Mouse (Mus musculus) limb, embryonic 15.5 days (tissue): Measurements from ENCODE around the gene Eef2kmt. TPM values are rescaled to one million over a fixed set of nuclear protein-coding genes. Genes with fewer than 3 reads are reported as not detected.
"Not testable (repeated sequence)": the region's sequence is repeated elsewhere in the genome, so short reads cannot be mapped to it uniquely, and the experiment has no call there.

Source experiments
- ATAC-seq: fragments of 200-750 bp; cut with Nextera tagmentation; 2 replicates; pipeline ENCODE4 v1.8.0; 2017; ENCODE audit warnings: low read depth, moderate TSS enrichment; ENCODE audit not compliant: insufficient number of reproducible peaks, low FRiP score, low TSS enrichment
- H3K27ac ChIP-seq: fragments of 300-500 bp; sonication (generic); 2 replicates; pipeline ENCODE4 v1.5.1; 2015; ENCODE audit warnings: moderate library complexity, mild to moderate bottlenecking, inconsistent platforms
- H3K27me3 ChIP-seq: fragments of 300-500 bp; sonication (generic); 2 replicates; pipeline ENCODE4 v1.6.1; 2015; ENCODE audit warnings: inconsistent platforms
- H3K36me3 ChIP-seq: fragments of 300-500 bp; sonication (generic); 2 replicates; pipeline ENCODE4 v1.6.1; 2015; ENCODE audit warnings: inconsistent platforms
- H3K4me1 ChIP-seq: fragments of 300-500 bp; sonication (generic); 2 replicates; pipeline ENCODE4 v1.6.1; 2015; ENCODE audit warnings: inconsistent platforms
- H3K4me2 ChIP-seq: fragments of 300-500 bp; sonication (generic); 2 replicates; pipeline ENCODE4 v1.6.1; 2015; ENCODE audit warnings: mild to moderate bottlenecking, inconsistent platforms
- H3K4me3 ChIP-seq: fragments of 300-500 bp; sonication (generic); 2 replicates; pipeline ENCODE4 v1.5.1; 2015; ENCODE audit warnings: mild to moderate bottlenecking, inconsistent platforms
- H3K9ac ChIP-seq: fragments of 300-500 bp; sonication (generic); 2 replicates; pipeline ENCODE4 v1.6.1; 2015; ENCODE audit warnings: inconsistent platforms
- H3K9me3 ChIP-seq: fragments of 300-500 bp; sonication (generic); 2 replicates; pipeline ENCODE4 v1.6.1; 2016; ENCODE audit warnings: inconsistent platforms
- WGBS: fragments of 180-500 bp; shearing (Covaris S2); methylation state at CpG from one replicate; pipeline ENCODE4 v1.1.7; 2015; 5-methylcytosine and 5-hydroxymethylcytosine counted together
- polyA plus RNA-seq: library from polyadenylated mRNA; unstranded; fragments of >200 nt; fragmentation: Nextera tagmentation; extraction: Ambion mirVana; gene quantifications from 2 replicates; pipeline ENCODE4 v1.2.1, GENCODE M21; 2015

Gene Eef2kmt
- polyA plus RNA-seq, 1 experiment from 2014 or later = 25.1 TPM

DNA sequence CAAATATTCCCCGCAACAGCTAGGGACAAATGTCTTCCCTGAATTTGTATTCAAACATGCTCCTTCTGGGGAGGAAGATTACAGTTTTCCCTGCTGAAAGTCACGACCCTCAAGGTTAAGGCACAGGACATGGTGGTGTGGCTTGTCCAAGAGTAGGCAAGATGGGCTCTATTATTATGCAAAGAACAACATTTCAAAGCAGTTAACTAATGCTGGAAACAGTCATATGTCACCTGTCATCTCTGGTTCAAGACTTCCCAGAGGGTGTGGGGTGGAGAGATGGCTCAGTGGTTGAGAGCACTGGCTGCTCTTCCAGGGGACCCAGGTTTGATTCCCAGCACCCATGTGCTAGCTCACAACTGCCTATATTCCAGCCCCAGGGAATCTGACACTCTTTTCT is 3.5 kb downstream of the Eef2kmt start:
- H3K9me3 ChIP-seq = no peaks in the 10 kb centered on the region
- no peak overlapping the region for H3K4me2 ChIP-seq
- no peak for ATAC-seq
- 80% methylated on average over 2 of the region's 2 CpGs for WGBS
- no peak overlapping the region for H3K27ac ChIP-seq
- H3K4me3 ChIP-seq = no peak overlapping the region
- H3K9ac ChIP-seq = no peak overlapping the region
- no peaks in the 10 kb centered on the region for H3K27me3 ChIP-seq
- peaks cover 16% of the 10 kb centered on the region for H3K4me1 ChIP-seq
- H3K36me3 ChIP-seq = peaks cover 46% of the 10 kb centered on the region

- H3K9ac ChIP-seq = no peak overlapping the region
- no peaks in the 10 kb centered on the region for H3K27me3 ChIP-seq
- H3K9me3 ChIP-seq = no peaks in the 10 kb centered on the region
- H3K27ac ChIP-seq = no peak overlapping the region
- H3K36me3 ChIP-seq = peaks cover 57% of the 10 kb centered on the region
- peaks cover 11% of the 10 kb centered on the region for H3K4me1 ChIP-seq
- H3K4me2 ChIP-seq = no peak overlapping the region
- ATAC-seq = no peak
- WGBS = 89% methylated on average over 3 of the region's 3 CpGs
- H3K4me3 ChIP-seq = no peak overlapping the region
These were observed 4.9 kb downstream of the Eef2kmt start for GRCm38 (mm10) chr16:5250891-5251290.

- ATAC-seq = 0 out of 2 replicates have a peak, but pooled peaks have one; percentile 36
- Histone ChIP-seq H3K4me3 (no peak overlapping the region), H3K9ac (no peak overlapping the region), H3K36me3 (peaks cover 93% of the 10 kb centered on the region), H3K9me3 (no peaks in the 10 kb centered on the region), H3K27me3 (no peaks in the 10 kb centered on the region), H3K27ac (no peak overlapping the region), H3K4me2 (no peak overlapping the region), H3K4me1 (no peaks in the 10 kb centered on the region)
- 34% methylated on average over 7 of the region's 7 CpGs for WGBS
These were observed 11.4 kb downstream of the Eef2kmt start for GRCm38 (mm10) chr16:5244411-5244810.

- Histone ChIP-seq H3K9ac (no peak overlapping the region), H3K36me3 (peaks cover 84% of the 10 kb centered on the region), H3K27me3 (no peaks in the 10 kb centered on the region), H3K9me3 (no peaks in the 10 kb centered on the region), H3K4me1 (no peaks in the 10 kb centered on the region), H3K4me2 (no peak overlapping the region), H3K4me3 (no peak overlapping the region), H3K27ac (no peak overlapping the region)
- WGBS = 87% methylated on average over 6 of the region's 6 CpGs
- ATAC-seq = no peak
These were observed 12.9 kb downstream of the Eef2kmt start for GRCm38 (mm10) chr16:5242882-5243281.

DNA sequence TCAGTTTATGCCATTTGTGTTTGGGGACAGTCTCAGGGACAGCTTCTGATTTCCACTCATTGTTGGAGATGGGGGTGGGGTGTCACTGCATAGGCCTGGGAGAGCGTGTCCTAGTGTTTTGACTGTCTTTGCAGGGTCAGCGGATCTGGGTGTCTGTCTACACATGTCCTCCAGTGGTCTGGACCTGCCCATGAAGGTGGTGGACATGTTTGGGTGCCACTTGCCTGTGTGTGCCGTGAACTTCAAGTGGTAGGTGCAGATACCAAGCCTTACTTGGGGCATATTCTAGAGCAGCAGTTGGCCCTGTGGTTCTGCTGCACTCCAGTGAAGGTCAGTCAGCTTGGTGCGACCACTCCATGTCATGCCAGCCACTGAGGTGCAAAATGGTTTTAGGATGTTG is 13.4 kb downstream of the Eef2kmt start:
- Histone ChIP-seq H3K27me3 (no peaks in the 10 kb centered on the region), H3K27ac (no peak overlapping the region), H3K4me2 (no peak overlapping the region), H3K4me3 (no peak overlapping the region), H3K9me3 (no peaks in the 10 kb centered on the region), H3K4me1 (no peaks in the 10 kb centered on the region), H3K9ac (no peak overlapping the region), H3K36me3 (peaks cover 79% of the 10 kb centered on the region)
- no peak for ATAC-seq
- 91% methylated on average over 4 of the region's 4 CpGs for WGBS

GRCm38 (mm10) chr16:5233418-5234313 is 22.1 kb downstream of the Eef2kmt start, which contains the start of gene Alg1:
TSS of gene Alg1 (plus strand) at chr16:5233621.
- Histone ChIP-seq H3K4me1 (peaks cover 12% of the 10 kb centered on the region), H3K4me3 (peak within 1 kb of the TSS; percentile 89), H3K36me3 (peaks cover 6% of the 10 kb centered on the region; the same call in 1 of the 2 replicates), H3K27me3 (no peaks in the 10 kb centered on the region), H3K4me2 (peak within 1 kb of the TSS; percentile 78), H3K9me3 (no peaks in the 10 kb centered on the region), H3K27ac (peak within 1 kb of the TSS; percentile 71), H3K9ac (peak within 1 kb of the TSS; percentile 81)
- peak; percentile 94 for ATAC-seq
- WGBS = 2% methylated on average over 47 of the region's 47 CpGs

DNA sequence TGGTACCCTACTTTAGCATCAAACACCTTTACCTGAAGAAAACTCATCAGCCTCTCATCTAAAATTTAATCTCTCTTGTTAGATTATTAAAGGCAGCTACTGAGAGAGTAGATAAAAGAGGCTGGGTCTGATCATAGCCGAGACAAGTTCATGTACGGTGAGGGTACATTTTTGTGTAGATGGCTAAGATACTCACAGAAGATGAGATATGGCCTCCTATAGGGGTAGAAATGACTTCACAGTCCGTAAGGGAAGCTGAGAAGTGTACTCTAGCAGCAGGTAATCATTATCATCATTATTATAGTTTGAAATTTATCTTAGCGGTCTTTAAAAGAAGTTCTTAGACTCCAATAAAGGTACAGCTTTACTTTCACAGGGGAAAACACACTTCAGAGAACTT is 22.8 kb downstream of the Eef2kmt start:
- Histone ChIP-seq H3K27ac (no peak overlapping the region), H3K4me1 (peaks cover 12% of the 10 kb centered on the region), H3K27me3 (no peaks in the 10 kb centered on the region), H3K36me3 (peaks cover 6% of the 10 kb centered on the region; the same call in 1 of the 2 replicates), H3K4me3 (peak overlapping the region; percentile 89), H3K4me2 (peak overlapping the region; percentile 78), H3K9me3 (no peaks in the 10 kb centered on the region), H3K9ac (no peak overlapping the region)
- no peak for ATAC-seq
- WGBS = 70% methylated on average over 4 of the region's 4 CpGs

DNA sequence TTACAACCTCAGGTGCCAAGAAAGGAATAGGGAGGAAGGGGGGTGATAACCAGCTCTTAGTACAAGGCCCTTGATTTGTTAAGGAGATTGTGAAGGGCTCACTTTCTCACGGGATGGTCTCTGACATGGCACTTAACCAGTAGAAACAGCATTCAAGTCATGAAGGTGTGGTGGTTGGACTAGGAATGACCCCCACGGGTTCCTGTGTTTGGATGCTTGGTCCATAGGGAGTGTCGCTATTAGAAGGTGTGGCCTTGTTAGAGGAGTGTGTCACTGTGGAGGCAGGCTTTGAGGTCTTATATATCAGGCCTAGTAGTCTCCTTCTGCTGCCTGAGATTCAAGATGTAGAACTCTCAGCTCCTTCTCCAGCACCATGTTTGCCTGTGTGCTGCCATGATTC is 27.7 kb downstream of the Eef2kmt start:
- H3K4me3 ChIP-seq, H3K9ac ChIP-seq: not testable (repeated sequence)
- WGBS = 65% methylated on average over 3 of the region's 3 CpGs

GRCm38 (mm10) chr16:5227501-5227900 is 28.3 kb downstream of the Eef2kmt start:
- H3K4me1 ChIP-seq, H3K4me3 ChIP-seq, H3K9ac ChIP-seq, H3K27ac ChIP-seq, H3K36me3 ChIP-seq, ATAC-seq, H3K9me3 ChIP-seq, H3K4me2 ChIP-seq, H3K27me3 ChIP-seq: not testable (repeated sequence)
- 80% methylated on average over 19 of the region's 19 CpGs for WGBS

More for the DNA sequence above, 27.7 kb downstream of the Eef2kmt start:
- H3K27me3 ChIP-seq, H3K27ac ChIP-seq, H3K36me3 ChIP-seq, H3K9me3 ChIP-seq, ATAC-seq, H3K4me2 ChIP-seq, H3K4me1 ChIP-seq: not testable (repeated sequence)

DNA sequence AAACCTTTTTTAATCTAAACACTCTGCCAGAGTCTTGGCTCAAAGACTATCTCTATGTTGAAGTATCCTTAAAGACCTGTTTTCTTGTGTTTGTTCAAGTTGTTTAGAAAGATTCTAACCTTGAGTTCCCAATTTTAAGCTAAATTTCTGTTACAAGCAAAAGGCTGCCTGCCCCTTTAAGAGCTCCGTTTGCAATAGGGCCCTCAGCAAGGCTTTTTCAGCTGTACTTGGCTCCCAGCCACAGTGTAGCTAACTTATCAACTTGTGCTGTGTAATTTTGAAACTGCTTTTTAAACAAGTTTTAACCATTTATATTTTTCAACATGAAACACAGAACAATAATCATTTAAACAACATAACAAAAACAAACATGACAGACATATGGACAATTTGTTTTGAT is 29.2 kb downstream of the Eef2kmt start:
- H3K27me3 ChIP-seq, H3K4me3 ChIP-seq, H3K9me3 ChIP-seq, H3K27ac ChIP-seq, H3K4me2 ChIP-seq, H3K9ac ChIP-seq, ATAC-seq, H3K36me3 ChIP-seq, H3K4me1 ChIP-seq: not testable (repeated sequence)
- WGBS = 0% methylated on average over 1 of the region's 1 CpGs

DNA sequence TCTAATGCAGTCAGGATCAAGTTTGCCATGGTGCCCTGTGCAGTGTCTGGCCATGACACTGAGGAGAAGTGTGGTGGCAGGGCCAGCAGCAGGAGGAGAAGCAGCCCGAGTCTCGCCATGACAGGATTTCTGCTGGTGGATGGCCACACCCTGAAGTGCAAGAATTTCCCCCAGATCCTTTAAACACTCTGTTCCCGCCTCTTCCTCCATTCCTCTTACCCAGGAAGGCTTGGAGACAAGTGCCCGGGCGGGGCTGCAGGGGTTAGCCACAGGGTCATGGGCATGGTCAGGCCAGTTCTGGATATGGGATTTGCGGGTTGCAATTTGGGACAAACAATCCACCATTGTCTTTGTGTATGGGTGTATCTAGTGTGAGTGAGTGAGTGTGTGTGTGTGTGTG is 33.6 kb downstream of the Eef2kmt start, which contains the start of gene AU021092:
AU021092 (minus strand) TSS at position 160 of the 400 bp plus-strand sequence.
- 69% methylated on average over 6 of the region's 6 CpGs for WGBS
- Histone ChIP-seq H3K36me3 (no peaks in the 10 kb centered on the region), H3K9ac (no peak within 1 kb of the TSS), H3K27ac (no peak within 1 kb of the TSS), H3K4me1 (no peaks in the 10 kb centered on the region), H3K9me3 (no peaks in the 10 kb centered on the region), H3K27me3 (0 out of 2 replicates have a peak, but pooled peaks cover 8% of the 10 kb centered on the region), H3K4me2 (no peak within 1 kb of the TSS), H3K4me3 (no peak within 1 kb of the TSS)
- no peak for ATAC-seq

GRCm38 (mm10) chr16:5221403-5221802 is 34.4 kb downstream of the Eef2kmt start:
- Histone ChIP-seq H3K4me3 (no peak overlapping the region), H3K27ac (no peak overlapping the region), H3K9ac (no peak overlapping the region), H3K4me2 (no peak overlapping the region), H3K9me3 (no peaks in the 10 kb centered on the region), H3K36me3 (no peaks in the 10 kb centered on the region), H3K27me3 (0 out of 2 replicates have a peak, but pooled peaks cover 8% of the 10 kb centered on the region), H3K4me1 (no peaks in the 10 kb centered on the region)
- WGBS = 63% methylated on average over 4 of the region's 4 CpGs
- no peak for ATAC-seq
